Mouse (Mus musculus) lung, adult 2 months (tissue): Measurements from ENCODE around the gene Vwa3b.

Experiments used
- CTCF ChIP-seq: fragments of 200-500 bp; IDR thresholded peaks from 2 replicates; pipeline ENCODE4 v1.5.1; 2011; ENCODE audit warnings: mild to moderate bottlenecking, low read length, control low read depth; ENCODE audit not compliant: insufficient read depth
- POLR2A ChIP-seq: fragments of 200-500 bp; IDR thresholded peaks from 2 replicates; pipeline ENCODE4 v1.6.1; 2011; ENCODE audit warnings: low read depth, mild to moderate bottlenecking, control low read depth, low read length, borderline replicate concordance; ENCODE audit errors: extremely low read depth

DNA sequence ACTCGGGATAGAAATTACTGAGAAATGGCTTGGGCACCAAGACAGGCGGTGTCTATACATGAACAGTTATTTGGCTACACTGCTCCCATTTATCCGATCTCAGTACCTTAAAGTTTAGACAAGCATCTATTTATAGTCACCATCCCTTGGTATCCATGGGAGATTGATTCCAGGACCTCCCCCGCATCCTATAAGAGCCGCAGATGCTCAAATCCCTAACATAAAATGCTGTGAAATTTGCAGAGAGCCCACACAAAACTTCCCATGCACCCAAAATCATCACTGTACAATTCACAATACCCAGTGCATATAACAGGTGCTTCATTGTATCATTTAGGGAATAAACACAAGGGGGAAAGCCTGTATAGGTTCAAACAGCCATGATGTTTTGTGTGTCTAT is 89.5 kb downstream of the Vwa3b start:
- TF ChIP-seq CTCF, result no peak
- no peak for TF ChIP-seq POLR2A
